Mouse (Mus musculus) liver, embryonic 14 days (tissue): ENCODE results near the gene Esx1. TPM values are rescaled to one million over a fixed set of nuclear protein-coding genes. Genes with fewer than 3 reads are reported as not detected.

Source experiments
- polyA plus RNA-seq: library from polyadenylated mRNA; depleted of rRNA; stranded (reverse); fragments of >200 nt; gene quantifications from 2 replicates; pipeline ENCODE4 v1.2.3, GENCODE M21; 2012; rRNA removed

Esx1 gene
- polyA plus RNA-seq: not detected in 2 replicates

DNA sequence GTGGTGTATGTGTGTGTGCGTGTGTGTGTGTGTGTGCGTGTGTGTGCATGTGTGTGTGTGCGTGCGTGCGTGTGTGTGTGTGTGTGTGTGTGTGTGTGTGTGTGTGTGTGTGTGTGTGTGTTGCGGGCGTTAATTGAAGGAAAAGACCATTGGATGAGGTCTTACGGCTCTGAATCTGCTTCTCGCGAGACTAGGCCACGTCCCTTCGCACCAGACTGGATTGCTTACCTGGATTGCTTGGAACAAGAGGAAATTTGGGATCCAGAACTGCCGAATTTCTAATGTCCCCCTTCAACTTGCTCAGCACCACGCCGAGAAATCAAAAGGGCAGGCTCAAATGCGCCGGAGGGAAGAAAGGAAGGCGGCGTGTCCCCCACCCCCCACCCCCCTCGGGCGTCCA lies at the start of gene Esx1:
TSS of gene Esx1 (minus strand) at position 366 of the 400 bp plus-strand sequence.

Other genes starting within 250 kb of the Esx1 start
- not detected in 2 replicates for gene H2bfm, start 194.8 kb downstream of the Esx1 start, polyA plus RNA-seq
- gene Tmsb15b2, start 146.6 kb downstream of the Esx1 start, polyA plus RNA-seq: 2.6 and 3.6 TPM in 2 replicates
- 1.2 and 1.3 TPM in 2 replicates for gene Tmsb15l, start 145.2 kb downstream of the Esx1 start, polyA plus RNA-seq
- gene Tmsb15b1, start 145.2 kb downstream of the Esx1 start, polyA plus RNA-seq: 1.2 and 1.7 TPM in 2 replicates
- gene Zcchc18, start 128.9 kb downstream of the Esx1 start, polyA plus RNA-seq: 0.02 and 0.09 TPM in 2 replicates
- 1.6 TPM in 2 replicates for gene Slc25a53, start 83.8 kb downstream of the Esx1 start, polyA plus RNA-seq
- 0.44 and 0.59 TPM in 2 replicates for gene Fam199x, start 72.5 kb downstream of the Esx1 start, polyA plus RNA-seq